Mouse (Mus musculus) cerebellum, adult 2 months (tissue): Measurements from ENCODE around the gene Akap2.

Experiments
- CTCF ChIP-seq: fragments of 200-500 bp; IDR thresholded peaks from 2 replicates; pipeline ENCODE4 v1.5.1; 2011; ENCODE audit warnings: low read depth, mild to moderate bottlenecking, control low read depth, low read length, moderate library complexity, borderline replicate concordance; ENCODE audit not compliant: insufficient read depth
- POLR2A ChIP-seq: fragments of 200-500 bp; IDR thresholded peaks from 2 replicates; pipeline ENCODE4 v1.6.1; 2011; ENCODE audit warnings: low read length, control low read depth, borderline replicate concordance; ENCODE audit not compliant: insufficient read depth

DNA sequence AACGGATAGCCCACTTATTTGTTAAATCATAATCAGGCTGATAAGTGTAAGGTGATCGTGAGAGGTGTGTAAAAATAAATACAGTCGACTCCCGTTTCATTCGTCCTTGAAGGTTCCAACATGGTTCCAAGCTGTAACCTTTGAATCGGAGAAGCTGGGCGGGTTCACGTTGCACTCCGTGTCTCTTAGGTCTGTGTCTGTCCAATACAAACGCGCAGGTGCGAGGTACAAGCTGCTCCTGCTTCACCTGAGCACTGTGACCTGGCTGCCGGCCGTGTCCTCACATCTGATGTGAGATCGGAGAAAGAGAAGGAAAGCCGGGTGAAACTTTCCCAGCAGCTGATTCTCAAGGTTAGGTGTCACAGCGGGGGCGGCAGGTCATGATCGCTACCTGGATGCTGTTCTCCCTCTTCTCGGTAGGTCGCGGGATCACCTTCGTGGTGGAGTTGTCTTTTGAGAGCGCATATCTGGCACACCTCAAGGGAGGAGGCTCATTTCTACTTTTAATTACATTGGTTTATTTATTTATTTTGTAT lies 103.5 kb downstream of the Akap2 start:
- TF ChIP-seq CTCF = no peak
- no peak for TF ChIP-seq POLR2A
